Mouse (Mus musculus) embryonic facial prominence, embryonic 11.5 days (tissue): Measurements from ENCODE around the gene Slc15a1. TPM values are rescaled to one million over a fixed set of nuclear protein-coding genes. Genes with fewer than 3 reads are reported as not detected.
"Not testable (repeated sequence)": the region's sequence is repeated elsewhere in the genome, so short reads cannot be mapped to it uniquely, and the experiment has no call there.

Experiments used
- ATAC-seq: fragments of 200-750 bp; cut with Nextera tagmentation; replicated peaks from 2 replicates; pipeline ENCODE4 v1.8.0; 2017; ENCODE audit warnings: low read depth; ENCODE audit not compliant: insufficient number of reproducible peaks, low FRiP score, low TSS enrichment
- DNase-seq: peaks from one replicate; pipeline ENCODE4 v3.0.0-alpha.2; 2015; ENCODE audit warnings: low spot score
- H3K27ac ChIP-seq: fragments of 300-500 bp; sonication (generic); replicated peaks from 2 replicates; pipeline ENCODE4 v1.5.1; 2014; ENCODE audit warnings: mild to moderate bottlenecking, low read depth, low read length, control low read depth
- H3K27me3 ChIP-seq: fragments of 300-500 bp; sonication (generic); 2 replicates; pipeline ENCODE4 v1.6.1; 2014; ENCODE audit warnings: mild to moderate bottlenecking, low read length, moderate library complexity, mixed read lengths; ENCODE audit not compliant: control insufficient read depth, insufficient read depth
- H3K36me3 ChIP-seq: fragments of 300-500 bp; sonication (generic); replicated peaks from 2 replicates; pipeline ENCODE4 v1.6.1; 2014; ENCODE audit warnings: low read depth, mild to moderate bottlenecking, low read length, moderate library complexity, mixed read lengths; ENCODE audit not compliant: control insufficient read depth, insufficient read depth
- H3K4me1 ChIP-seq: fragments of 300-500 bp; sonication (generic); 2 replicates; pipeline ENCODE4 v1.6.1; 2014; ENCODE audit warnings: low read length, mixed read lengths; ENCODE audit not compliant: control insufficient read depth, insufficient read depth
- H3K4me2 ChIP-seq: fragments of 300-500 bp; sonication (generic); 2 replicates; pipeline ENCODE4 v1.6.1; 2014; ENCODE audit warnings: low read depth, mild to moderate bottlenecking, control low read depth, low read length, moderate library complexity
- H3K4me3 ChIP-seq: fragments of 300-500 bp; sonication (generic); 2 replicates; pipeline ENCODE4 v1.5.1; 2014; ENCODE audit warnings: low read depth, low read length, control low read depth
- H3K9ac ChIP-seq: fragments of 300-500 bp; sonication (generic); replicated peaks from 2 replicates; pipeline ENCODE4 v1.6.1; 2014; ENCODE audit warnings: mild to moderate bottlenecking, control low read depth, low read length
- H3K9me3 ChIP-seq: fragments of 300-500 bp; sonication (generic); replicated peaks from 2 replicates; pipeline ENCODE4 v1.6.1; 2016; ENCODE audit warnings: mild to moderate bottlenecking, low read length, inconsistent platforms, mixed read lengths; ENCODE audit not compliant: control insufficient read depth
- WGBS: fragments of 180-500 bp; shearing (Covaris S2); extraction: QIAGEN DNeasy Blood & Tissue Kit; methylation state at CpG from one replicate; pipeline ENCODE4 v1.1.7; 2014; 5-methylcytosine and 5-hydroxymethylcytosine counted together
- polyA plus RNA-seq: library from polyadenylated mRNA; unstranded; fragments of >200 nt; fragmentation: Nextera tagmentation; extraction: Ambion mirVana; gene quantifications from 2 replicates; pipeline ENCODE4 v1.2.1, GENCODE M21; 2014

Slc15a1 gene
- polyA plus RNA-seq, 1 experiment from 2014 or later, result not detected

- no peaks in the 10 kb centered on the region for H3K36me3 ChIP-seq
- no peak overlapping the region for H3K27ac ChIP-seq
- no peak overlapping the region for H3K4me3 ChIP-seq
- H3K9ac ChIP-seq, result no peak overlapping the region
- H3K27me3 ChIP-seq, result no peaks in the 10 kb centered on the region
- no peaks in the 10 kb centered on the region for H3K4me1 ChIP-seq
- DNase-seq (no peak), ATAC-seq (no peak)
- no peaks in the 10 kb centered on the region for H3K9me3 ChIP-seq
- 87% methylated on average over 6 of the region's 6 CpGs for WGBS
- H3K4me2 ChIP-seq, result no peak overlapping the region
These were observed 90.3 kb downstream of the Slc15a1 start for GRCm38 (mm10) chr14:121414635-121415241.

GRCm38 (mm10) chr14:121413726-121414125 lies 91.3 kb downstream of the Slc15a1 start:
- H3K27ac ChIP-seq, H3K27me3 ChIP-seq, H3K4me3 ChIP-seq, H3K4me2 ChIP-seq, DNase-seq, H3K9me3 ChIP-seq, H3K9ac ChIP-seq, ATAC-seq, H3K36me3 ChIP-seq, H3K4me1 ChIP-seq: not testable (repeated sequence)
- WGBS, result 93% methylated on average over 1 of the region's 1 CpGs

Other genes starting within 250 kb of the Slc15a1 start
- gene Stk24, start 125.2 kb downstream of the Slc15a1 start, polyA plus RNA-seq, result 47.9 and 48.7 TPM in 2 replicates